Mouse (Mus musculus): Measurements from ENCODE around the gene Btn1a1.

Btn1a1 gene

GRCm38 (mm10) chr13:23465600-23466109 lies at the start of gene Btn1a1:
TSS of gene Btn1a1 (minus strand) at chr13:23465901.
- peak; percentile 24 for DNase-seq (ENCODE audit: low read depth, low spot score)

- DNase-seq (ENCODE audit: low read depth, low spot score) = no peak
Observed at GRCm38 (mm10) chr13:23515281-23515680, 49.6 kb upstream of the Btn1a1 start.

GRCm38 (mm10) chr13:23513517-23513916 lies 47.8 kb upstream of the Btn1a1 start:
- no peak for DNase-seq (ENCODE audit: low read depth, low spot score)

GRCm38 (mm10) chr13:23510127-23510526 lies 44.4 kb upstream of the Btn1a1 start:
- no peak for DNase-seq (ENCODE audit: low read depth, low spot score)

GRCm38 (mm10) chr13:23506819-23507515 lies 41.3 kb upstream of the Btn1a1 start:
- no peak for DNase-seq (ENCODE audit: low read depth, low spot score)

- no peak for DNase-seq (ENCODE audit: low read depth, low spot score)
Observed at GRCm38 (mm10) chr13:23506351-23506750, 40.6 kb upstream of the Btn1a1 start.

GRCm38 (mm10) chr13:23505662-23506345 lies 40.1 kb upstream of the Btn1a1 start:
- DNase-seq (ENCODE audit: low read depth, low spot score) = no peak

- DNase-seq (ENCODE audit: low read depth, low spot score) = peak; percentile 53
Observed at GRCm38 (mm10) chr13:23503797-23504196, 38.1 kb upstream of the Btn1a1 start.

GRCm38 (mm10) chr13:23502916-23503315 lies 37.2 kb upstream of the Btn1a1 start:
- no peak for DNase-seq (ENCODE audit: low read depth, low spot score)

GRCm38 (mm10) chr13:23502031-23502567 lies 36.4 kb upstream of the Btn1a1 start:
- DNase-seq (ENCODE audit: low read depth, low spot score) = peak; percentile 22

GRCm38 (mm10) chr13:23501511-23501910 lies 35.8 kb upstream of the Btn1a1 start:
- no peak for DNase-seq (ENCODE audit: low read depth, low spot score)

GRCm38 (mm10) chr13:23500424-23501200 lies 34.9 kb upstream of the Btn1a1 start:
- DNase-seq (ENCODE audit: low read depth, low spot score) = peak; percentile 54

- DNase-seq (ENCODE audit: low read depth, low spot score) = no peak
Observed at GRCm38 (mm10) chr13:23499943-23500342, 34.2 kb upstream of the Btn1a1 start.

GRCm38 (mm10) chr13:23498653-23499052 lies 33.0 kb upstream of the Btn1a1 start:
- no peak for DNase-seq (ENCODE audit: low read depth, low spot score)

- DNase-seq (ENCODE audit: low read depth, low spot score) = no peak
Observed at GRCm38 (mm10) chr13:23497656-23498321, 32.1 kb upstream of the Btn1a1 start.

GRCm38 (mm10) chr13:23495526-23495925 lies 29.8 kb upstream of the Btn1a1 start:
- no peak for DNase-seq (ENCODE audit: low read depth, low spot score)

GRCm38 (mm10) chr13:23491990-23492389 lies 26.3 kb upstream of the Btn1a1 start:
- no peak for DNase-seq (ENCODE audit: low read depth, low spot score)

- no peak for DNase-seq (ENCODE audit: low read depth, low spot score)
Observed at GRCm38 (mm10) chr13:23491263-23491662, 25.6 kb upstream of the Btn1a1 start.

GRCm38 (mm10) chr13:23490863-23491262 lies 25.2 kb upstream of the Btn1a1 start:
- peak; percentile 46 for DNase-seq (ENCODE audit: low read depth, low spot score)

- DNase-seq (ENCODE audit: low read depth, low spot score) = peak; percentile 94
Observed at GRCm38 (mm10) chr13:23488400-23489322, 23.0 kb upstream of the Btn1a1 start, which contains the start of gene Btn2a2. TSS of gene Btn2a2 (minus strand) at chr13:23488857.
